Mouse (Mus musculus): ENCODE results near the gene Gper1. TPM values are rescaled to one million over a fixed set of nuclear protein-coding genes. Genes with fewer than 3 reads are reported as not detected.

Gene Gper1
- polyA plus RNA-seq, 1 experiment from 2014 or later, result 7.6 TPM

DNA sequence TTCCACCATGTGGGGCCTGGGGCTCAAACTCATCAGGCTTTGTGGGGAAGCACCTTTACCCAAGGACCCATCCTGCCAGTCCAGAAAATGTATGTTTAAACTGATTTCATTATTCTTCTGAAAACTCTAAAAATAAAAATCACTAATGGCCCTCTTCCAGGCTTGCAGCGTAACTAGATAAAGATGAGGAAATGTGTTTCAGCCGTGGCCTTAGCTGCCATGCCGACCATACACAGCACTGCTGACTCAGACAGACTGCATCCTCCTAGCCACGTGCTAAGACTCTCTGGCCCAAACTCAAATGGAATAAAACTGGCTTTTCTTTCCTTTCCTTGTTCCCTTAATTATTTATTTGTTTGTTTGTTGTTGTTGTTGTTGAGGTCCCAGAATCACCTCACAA, 41.9 kb downstream of the Gper1 start:
- 49% methylated on average over 4 of the region's 4 CpGs for WGBS
- Histone ChIP-seq H3K9me3 (ENCODE audit: control insufficient read depth, low read length) (no peaks in the 10 kb centered on the region), H3K4me3 (ENCODE audit: low read length) (no peak overlapping the region), H3K27ac (ENCODE audit: low read length) (no peak overlapping the region), H3K4me2 (ENCODE audit: low read depth, low read length) (no peak overlapping the region), H3K36me3 (ENCODE audit: control insufficient read depth, insufficient read depth, low read length) (no peaks in the 10 kb centered on the region), H3K4me1 (replicated peaks; ENCODE audit: control insufficient read depth, insufficient read depth, low read length) (peaks cover 3% of the 10 kb centered on the region), H3K27me3 (ENCODE audit: control insufficient read depth, insufficient read depth, low read depth, low read length) (no peaks in the 10 kb centered on the region), H3K9ac (ENCODE audit: low read length) (no peak overlapping the region)
- ATAC-seq (ENCODE audit: low read depth), result no peak

DNA sequence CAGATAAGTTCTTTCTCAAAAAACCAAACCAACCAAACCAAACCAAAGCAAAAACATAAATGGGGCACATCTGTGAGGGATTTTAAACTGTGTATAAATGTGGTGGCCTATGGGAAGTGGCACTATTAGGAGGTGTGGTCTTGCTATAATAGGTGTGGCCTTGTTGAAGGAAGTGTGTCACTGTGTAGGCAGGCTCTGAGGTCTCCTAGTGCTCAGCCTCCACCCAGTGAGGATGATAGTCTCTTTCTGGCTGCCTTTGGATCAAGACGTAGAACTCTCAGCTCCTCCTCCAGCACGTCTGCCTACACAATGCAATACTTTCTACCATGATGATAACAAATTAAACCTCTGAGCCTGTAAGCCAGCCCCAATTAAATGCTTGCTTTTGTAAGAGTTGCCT, 43.4 kb downstream of the Gper1 start:
- no peaks in the 10 kb centered on the region for H3K4me1 ChIP-seq (replicated peaks; ENCODE audit: control insufficient read depth, insufficient read depth, low read length)
- H3K9ac ChIP-seq (ENCODE audit: low read length), result no peak overlapping the region
- ATAC-seq (ENCODE audit: low read depth), result no peak
- no peaks in the 10 kb centered on the region for H3K27me3 ChIP-seq (ENCODE audit: control insufficient read depth, insufficient read depth, low read depth, low read length)
- no peaks in the 10 kb centered on the region for H3K9me3 ChIP-seq (ENCODE audit: control insufficient read depth, low read length)
- peaks cover 8% of the 10 kb centered on the region for H3K36me3 ChIP-seq (ENCODE audit: control insufficient read depth, insufficient read depth, low read length)
- H3K4me2 ChIP-seq (ENCODE audit: low read depth, low read length), result no peak overlapping the region
- no peak overlapping the region for H3K27ac ChIP-seq (ENCODE audit: low read length)
- H3K4me3 ChIP-seq (ENCODE audit: low read length), result no peak overlapping the region
- WGBS, result 53% methylated on average over 2 of the region's 2 CpGs

DNA sequence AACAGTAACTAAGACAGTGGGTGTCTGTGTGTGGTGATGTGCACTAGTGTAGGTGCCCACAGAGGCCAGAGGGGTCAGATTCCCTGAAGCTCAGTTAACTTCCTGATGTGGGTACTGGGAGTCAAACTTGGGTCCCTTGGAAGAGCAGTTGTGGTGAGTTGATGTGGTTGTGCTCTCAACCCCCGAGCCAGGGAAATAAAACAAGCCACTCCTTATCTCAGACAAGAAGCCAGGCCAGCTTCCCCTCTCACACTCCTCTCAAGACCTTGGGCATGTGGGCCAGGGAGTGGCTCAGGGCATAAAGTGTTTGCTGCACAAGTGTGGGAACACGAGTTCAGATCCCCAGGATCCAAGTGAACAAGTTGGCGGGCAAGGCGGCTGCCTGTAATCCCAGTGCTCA, 43.9 kb downstream of the Gper1 start:
- Histone ChIP-seq H3K4me1 (replicated peaks; ENCODE audit: control insufficient read depth, insufficient read depth, low read length) (no peaks in the 10 kb centered on the region), H3K27ac (ENCODE audit: low read length) (no peak overlapping the region), H3K4me2 (ENCODE audit: low read depth, low read length) (no peak overlapping the region), H3K36me3 (ENCODE audit: control insufficient read depth, insufficient read depth, low read length) (peaks cover 8% of the 10 kb centered on the region), H3K9ac (ENCODE audit: low read length) (no peak overlapping the region), H3K27me3 (ENCODE audit: control insufficient read depth, insufficient read depth, low read depth, low read length) (no peaks in the 10 kb centered on the region), H3K9me3 (ENCODE audit: control insufficient read depth, low read length) (no peaks in the 10 kb centered on the region), H3K4me3 (ENCODE audit: low read length) (no peak overlapping the region)
- no peak for ATAC-seq (ENCODE audit: low read depth)
- 58% methylated on average over 4 of the region's 4 CpGs for WGBS

DNA sequence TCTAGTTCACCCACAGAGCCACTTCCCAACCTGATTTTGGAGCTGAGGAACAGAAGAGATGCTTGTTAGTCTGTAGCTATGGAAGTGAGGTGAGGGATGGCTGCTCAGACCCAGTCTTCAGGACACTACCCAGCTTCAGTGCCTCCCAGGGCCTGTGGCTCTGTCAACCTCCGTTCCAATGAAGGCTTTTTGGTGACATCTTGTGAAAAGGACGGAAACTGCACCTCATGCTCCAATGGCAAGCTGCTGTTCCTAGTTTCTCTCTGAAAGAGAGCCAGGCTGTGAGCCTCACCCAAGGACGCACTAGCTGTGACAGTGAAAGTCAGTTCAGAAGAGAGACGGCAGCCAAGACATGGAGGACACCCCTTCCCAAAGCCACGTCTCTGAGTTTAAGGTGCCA, 45.0 kb downstream of the Gper1 start:
- Histone ChIP-seq H3K4me3 (ENCODE audit: low read length) (no peak overlapping the region), H3K9me3 (ENCODE audit: control insufficient read depth, low read length) (no peaks in the 10 kb centered on the region), H3K4me2 (ENCODE audit: low read depth, low read length) (no peak overlapping the region), H3K27ac (ENCODE audit: low read length) (no peak overlapping the region), H3K4me1 (replicated peaks; ENCODE audit: control insufficient read depth, insufficient read depth, low read length) (no peaks in the 10 kb centered on the region), H3K27me3 (ENCODE audit: control insufficient read depth, insufficient read depth, low read depth, low read length) (no peaks in the 10 kb centered on the region), H3K9ac (ENCODE audit: low read length) (no peak overlapping the region), H3K36me3 (ENCODE audit: control insufficient read depth, insufficient read depth, low read length) (peaks cover 18% of the 10 kb centered on the region)
- 42% methylated on average over 5 of the region's 5 CpGs for WGBS
- peak; percentile 60; the same call in 1 of the 2 replicates for ATAC-seq (ENCODE audit: low read depth)

DNA sequence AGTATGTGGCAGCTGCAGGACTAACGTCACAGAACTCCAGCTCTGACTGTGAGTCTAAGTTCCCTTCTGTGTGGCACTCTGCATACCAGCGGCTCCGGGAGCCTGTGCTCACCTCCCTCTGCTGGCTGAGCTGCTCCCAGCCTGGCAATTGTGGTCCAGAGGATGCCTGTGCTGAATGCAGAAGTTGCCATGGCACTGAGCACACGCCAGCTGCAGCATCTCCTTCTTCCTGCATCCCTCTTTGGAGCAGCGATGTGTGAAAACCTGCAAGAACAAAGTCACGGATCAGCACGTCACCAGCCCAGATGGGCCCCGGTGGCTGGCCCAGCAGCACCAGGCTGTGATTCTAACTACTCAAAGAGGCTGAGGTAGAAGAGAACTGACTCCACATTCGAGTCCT, 51.8 kb downstream of the Gper1 start:
- Histone ChIP-seq H3K36me3 (ENCODE audit: control insufficient read depth, insufficient read depth, low read length) (peaks cover 62% of the 10 kb centered on the region), H3K4me2 (ENCODE audit: low read depth, low read length) (no peak overlapping the region), H3K9me3 (ENCODE audit: control insufficient read depth, low read length) (no peaks in the 10 kb centered on the region), H3K27ac (ENCODE audit: low read length) (no peak overlapping the region), H3K4me1 (replicated peaks; ENCODE audit: control insufficient read depth, insufficient read depth, low read length) (no peaks in the 10 kb centered on the region), H3K4me3 (ENCODE audit: low read length) (no peak overlapping the region), H3K27me3 (ENCODE audit: control insufficient read depth, insufficient read depth, low read depth, low read length) (no peaks in the 10 kb centered on the region), H3K9ac (ENCODE audit: low read length) (no peak overlapping the region)
- no peak for ATAC-seq (ENCODE audit: low read depth)
- WGBS, result 85% methylated on average over 9 of the region's 9 CpGs

Other genes starting within 250 kb of the Gper1 start
- gene Sun1, start 222.5 kb upstream of the Gper1 start, polyA plus RNA-seq (2015; fragmentation: Nextera tagmentation; extraction: Ambion mirVana), result 56.0 and 56.5 TPM in 2 replicates
- gene Get4, start 170.8 kb upstream of the Gper1 start, polyA plus RNA-seq (2015; fragmentation: Nextera tagmentation; extraction: Ambion mirVana), result 174 and 177 TPM in 2 replicates
- gene Adap1, start 97.5 kb upstream of the Gper1 start, polyA plus RNA-seq (2015; fragmentation: Nextera tagmentation; extraction: Ambion mirVana), result 1.7 and 1.9 TPM in 2 replicates
- 79.8 and 94.4 TPM in 2 replicates for gene Cox19, start 71.7 kb upstream of the Gper1 start, polyA plus RNA-seq (2015; fragmentation: Nextera tagmentation; extraction: Ambion mirVana)
- gene Cyp2w1, start 70.5 kb upstream of the Gper1 start, polyA plus RNA-seq (2015; fragmentation: Nextera tagmentation; extraction: Ambion mirVana), result 0.18 and 0.33 TPM in 2 replicates
- gene Gpr146, start 45.5 kb upstream of the Gper1 start, polyA plus RNA-seq (2015; fragmentation: Nextera tagmentation; extraction: Ambion mirVana), result 6.6 and 8.6 TPM in 2 replicates
- 1.3 and 1.7 TPM in 2 replicates for gene C130050O18Rik, start 17.9 kb upstream of the Gper1 start, polyA plus RNA-seq (2015; fragmentation: Nextera tagmentation; extraction: Ambion mirVana)
- gene 3110082I17Rik, start 37.4 kb downstream of the Gper1 start, polyA plus RNA-seq (2015; fragmentation: Nextera tagmentation; extraction: Ambion mirVana), result 35.6 and 38.6 TPM in 2 replicates
- gene Zfand2a, start 61.4 kb downstream of the Gper1 start, polyA plus RNA-seq (2015; fragmentation: Nextera tagmentation; extraction: Ambion mirVana), result 9.3 and 10.7 TPM in 2 replicates
- gene Uncx, start 120.3 kb downstream of the Gper1 start, polyA plus RNA-seq (2015; fragmentation: Nextera tagmentation; extraction: Ambion mirVana), result 0.08 TPM in 1 of 2 replicates, not detected in the other

Data from lung, embryonic 16.5 days (tissue).